Mouse (Mus musculus): ENCODE data around the gene Panx3. TPM values are rescaled to one million over a fixed set of nuclear protein-coding genes. Genes with fewer than 3 reads are reported as not detected.

The Panx3 gene
- polyA plus RNA-seq (2012; rRNA removed): not detected in 2 replicates
- not detected in 2 replicates for polyA plus RNA-seq (2014; fragmentation: Nextera tagmentation; extraction: Ambion mirVana)

DNA sequence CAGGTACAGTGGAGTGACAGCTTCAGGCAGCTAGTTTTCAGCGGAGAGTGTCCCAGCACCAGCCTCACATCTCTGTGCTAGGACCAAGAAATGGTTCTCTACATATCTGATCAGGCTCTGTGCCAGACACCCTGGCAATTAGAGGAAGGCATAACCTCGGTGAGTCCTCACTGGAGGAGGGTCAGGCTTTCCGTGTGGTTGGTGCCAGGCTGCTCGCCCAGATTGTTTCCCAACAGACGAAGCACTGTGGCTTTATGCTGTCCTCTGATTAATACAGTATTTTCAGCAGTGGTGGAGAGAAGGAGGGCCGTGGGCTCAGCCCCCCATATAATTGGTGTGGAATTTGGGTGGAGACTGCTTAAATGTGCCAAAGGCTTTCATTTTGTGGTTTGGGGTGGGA is at the start of gene Panx3:
TSS of gene Panx3 (minus strand) at position 121 of the 400 bp plus-strand sequence.
- Histone ChIP-seq H3K27ac (no peak within 1 kb of the TSS), H3K36me3 (replicated peaks; ENCODE audit: control insufficient read depth, insufficient read depth, low read depth) (no peaks in the 10 kb centered on the region), H3K9ac (replicated peaks) (no peak within 1 kb of the TSS), H3K27me3 (ENCODE audit: control insufficient read depth, insufficient read depth, low read length) (no peaks in the 10 kb centered on the region), H3K4me3 (ENCODE audit: insufficient read depth in 1 of 2, low read depth in 2 of 2, low read length in 2 of 2) (no peak within 1 kb of the TSS), H3K4me1 (replicated peaks; ENCODE audit: control insufficient read depth in 2 of 2, insufficient read depth in 2 of 2, low read length in 1 of 2) (no peaks in the 10 kb centered on the region), H3K9me3 (ENCODE audit: control insufficient read depth, low read length) (no peaks in the 10 kb centered on the region), H3K4me2 (ENCODE audit: low read depth) (no peak within 1 kb of the TSS)
- 51% methylated on average over 6 of the region's 6 CpGs for WGBS (ENCODE audit: insufficient replicate concordance)
- DNase-seq (ENCODE audit: low read depth in 3 of 3, low spot score in 3 of 3): no peak
- TF ChIP-seq EP300 (IDR thresholded peaks at IDR 0.05; ENCODE audit: low read depth): no peak
- TF ChIP-seq CTCF (IDR thresholded peaks at IDR 0.05; ENCODE audit: low read depth): no peak
- no peak for ATAC-seq (ENCODE audit: insufficient read depth)

- ATAC-seq (ENCODE audit: insufficient read depth) (no peak), DNase-seq (ENCODE audit: low read depth in 3 of 3, low spot score in 3 of 3) (no peak)
- H3K27me3 ChIP-seq (ENCODE audit: control insufficient read depth, insufficient read depth, low read length): no peaks in the 10 kb centered on the region
- H3K27ac ChIP-seq: no peak within 1 kb of the TSS
- no peak within 1 kb of the TSS for H3K4me2 ChIP-seq (ENCODE audit: low read depth)
- H3K9ac ChIP-seq (replicated peaks): no peak within 1 kb of the TSS
- TF ChIP-seq EP300 (IDR thresholded peaks at IDR 0.05; ENCODE audit: low read depth): no peak
- TF ChIP-seq CTCF (IDR thresholded peaks at IDR 0.05; ENCODE audit: low read depth): no peak
- no peaks in the 10 kb centered on the region for H3K9me3 ChIP-seq (ENCODE audit: control insufficient read depth, low read length)
- 74% methylated on average over 1 of the region's 1 CpGs for WGBS (ENCODE audit: insufficient replicate concordance)
- H3K4me1 ChIP-seq (replicated peaks; ENCODE audit: control insufficient read depth in 2 of 2, insufficient read depth in 2 of 2, low read length in 1 of 2): no peaks in the 10 kb centered on the region
- H3K4me3 ChIP-seq (ENCODE audit: insufficient read depth in 1 of 2, low read depth in 2 of 2, low read length in 2 of 2): no peak within 1 kb of the TSS
- no peaks in the 10 kb centered on the region for H3K36me3 ChIP-seq (replicated peaks; ENCODE audit: control insufficient read depth, insufficient read depth, low read depth)
Measured at GRCm38 (mm10) chr9:37716150-37716549, 47.1 kb upstream of the Panx3 start, which contains the start of gene Olfr160. Gene Olfr160, minus strand, starts transcription at chr9:37716250.

- TF ChIP-seq CTCF (IDR thresholded peaks at IDR 0.05; ENCODE audit: low read depth) (peak; percentile 60), EP300 (IDR thresholded peaks at IDR 0.05; ENCODE audit: low read depth) (no peak)
- WGBS (ENCODE audit: insufficient replicate concordance): 46% methylated on average over 5 of the region's 5 CpGs
- Histone ChIP-seq H3K27me3 (ENCODE audit: control insufficient read depth, insufficient read depth, low read length) (no peaks in the 10 kb centered on the region), H3K36me3 (replicated peaks; ENCODE audit: control insufficient read depth, insufficient read depth, low read depth) (no peaks in the 10 kb centered on the region), H3K27ac (no peak overlapping the region), H3K4me2 (ENCODE audit: low read depth) (no peak overlapping the region), H3K4me3 (ENCODE audit: insufficient read depth in 1 of 2, low read depth in 2 of 2, low read length in 2 of 2) (no peak overlapping the region), H3K9ac (replicated peaks) (no peak overlapping the region), H3K9me3 (ENCODE audit: control insufficient read depth, low read length) (no peaks in the 10 kb centered on the region), H3K4me1 (replicated peaks; ENCODE audit: control insufficient read depth in 2 of 2, insufficient read depth in 2 of 2, low read length in 1 of 2) (no peaks in the 10 kb centered on the region)
- ATAC-seq (ENCODE audit: insufficient read depth) (no peak), DNase-seq (ENCODE audit: low read depth in 3 of 3, low spot score in 3 of 3) (no peak)
Measured at GRCm38 (mm10) chr9:37689970-37690686, 21.1 kb upstream of the Panx3 start.

- H3K36me3 ChIP-seq (replicated peaks; ENCODE audit: control insufficient read depth, insufficient read depth, low read depth): no peaks in the 10 kb centered on the region
- no peaks in the 10 kb centered on the region for H3K27me3 ChIP-seq (ENCODE audit: control insufficient read depth, insufficient read depth, low read length)
- WGBS (ENCODE audit: insufficient replicate concordance): 24% methylated on average over 3 of the region's 3 CpGs
- H3K4me1 ChIP-seq (replicated peaks; ENCODE audit: control insufficient read depth in 2 of 2, insufficient read depth in 2 of 2, low read length in 1 of 2): no peaks in the 10 kb centered on the region
- no peak overlapping the region for H3K9ac ChIP-seq (replicated peaks)
- H3K9me3 ChIP-seq (ENCODE audit: control insufficient read depth, low read length): no peaks in the 10 kb centered on the region
- ATAC-seq (ENCODE audit: insufficient read depth): no peak
- TF ChIP-seq CTCF (IDR thresholded peaks at IDR 0.05; ENCODE audit: low read depth) (0 out of 2 replicates have a peak, but pooled peaks have one; percentile 5), EP300 (IDR thresholded peaks at IDR 0.05; ENCODE audit: low read depth) (no peak)
- no peak overlapping the region for H3K27ac ChIP-seq
- no peak overlapping the region for H3K4me3 ChIP-seq (ENCODE audit: insufficient read depth in 1 of 2, low read depth in 2 of 2, low read length in 2 of 2)
- no peak overlapping the region for H3K4me2 ChIP-seq (ENCODE audit: low read depth)
- no peak for DNase-seq (ENCODE audit: low read depth in 3 of 3, low spot score in 3 of 3)
Measured at GRCm38 (mm10) chr9:37687941-37688303, 18.9 kb upstream of the Panx3 start.

DNA sequence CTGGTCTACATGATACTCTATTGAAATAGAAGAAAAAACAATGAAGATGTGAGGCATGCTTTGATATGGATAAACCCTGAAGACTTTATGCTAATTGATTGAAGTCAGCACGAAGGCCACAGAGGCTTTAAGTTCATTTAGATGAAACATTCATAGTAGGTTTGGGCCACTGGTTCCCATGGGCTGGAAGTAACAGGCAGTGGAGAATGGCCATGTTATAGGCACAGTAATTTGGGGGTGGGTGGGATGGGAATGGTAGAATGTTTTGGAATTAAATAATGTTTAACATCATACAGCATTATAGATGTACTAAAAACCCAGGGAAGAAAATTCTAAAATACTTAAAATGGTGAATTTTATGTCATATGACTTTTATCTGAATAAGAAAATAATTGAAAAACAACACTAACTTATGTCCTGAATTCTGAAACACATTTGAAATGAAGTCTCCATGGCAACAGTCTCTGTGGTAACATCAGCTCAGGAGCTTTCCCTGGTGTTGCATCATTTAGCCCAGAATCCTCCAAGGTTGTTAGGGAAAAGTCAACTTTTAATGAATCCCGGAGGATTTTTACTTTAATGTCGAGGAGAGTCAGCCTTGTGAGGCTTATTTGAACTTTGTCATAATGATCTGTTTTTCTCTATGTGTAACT is 18.4 kb upstream of the Panx3 start:
- 60% methylated on average over 3 of the region's 3 CpGs for WGBS (ENCODE audit: insufficient replicate concordance)
- Histone ChIP-seq H3K4me1 (replicated peaks; ENCODE audit: control insufficient read depth in 2 of 2, insufficient read depth in 2 of 2, low read length in 1 of 2) (no peaks in the 10 kb centered on the region), H3K27ac (no peak overlapping the region), H3K4me3 (ENCODE audit: insufficient read depth in 1 of 2, low read depth in 2 of 2, low read length in 2 of 2) (no peak overlapping the region), H3K9me3 (ENCODE audit: control insufficient read depth, low read length) (no peaks in the 10 kb centered on the region), H3K36me3 (replicated peaks; ENCODE audit: control insufficient read depth, insufficient read depth, low read depth) (no peaks in the 10 kb centered on the region), H3K4me2 (ENCODE audit: low read depth) (no peak overlapping the region), H3K9ac (replicated peaks) (no peak overlapping the region), H3K27me3 (ENCODE audit: control insufficient read depth, insufficient read depth, low read length) (no peaks in the 10 kb centered on the region)
- DNase-seq (ENCODE audit: low read depth in 3 of 3, low spot score in 3 of 3): no peak
- TF ChIP-seq EP300 (IDR thresholded peaks at IDR 0.05; ENCODE audit: low read depth) (no peak), CTCF (IDR thresholded peaks at IDR 0.05; ENCODE audit: low read depth) (no peak)
- no peak for ATAC-seq (ENCODE audit: insufficient read depth)
